Mouse (Mus musculus) C2C12 (cell line): Measurements from ENCODE around the gene Aif1l.

ENCODE experiments used
- CTCF ChIP-seq: IDR thresholded peaks from one replicate; pipeline ENCODE4 v1.5.1; 2011; ENCODE audit not compliant: control insufficient read depth, insufficient read depth, insufficient read length
- MYOD1 ChIP-seq: IDR thresholded peaks from one replicate; pipeline ENCODE4 v1.6.1; 2011; ENCODE audit warnings: low read depth; ENCODE audit not compliant: control insufficient read depth, insufficient read length
- MYOG ChIP-seq: IDR thresholded peaks from one replicate; pipeline ENCODE4 v1.6.1; 2011; ENCODE audit not compliant: control insufficient read depth, insufficient read length; ENCODE audit errors: extremely low read depth

GRCm38 (mm10) chr2:31960986-31961385 is 11.0 kb downstream of the Aif1l start:
- TF ChIP-seq MYOD1, result no peak
- TF ChIP-seq MYOG, result no peak
- no peak for TF ChIP-seq CTCF
